Mouse (Mus musculus) gonadal fat pad, adult 2 months (tissue): ENCODE measurements around the gene Mrps14. TPM values are rescaled to one million over a fixed set of nuclear protein-coding genes. Genes with fewer than 3 reads are reported as not detected.

ENCODE experiments used
- DNase-seq: peaks from one replicate; pipeline ENCODE4 v3.0.0-alpha.2; 2012; ENCODE audit warnings: low read depth
- polyA plus RNA-seq: library from polyadenylated mRNA; depleted of rRNA; stranded (reverse); fragments of >200 nt; gene quantifications from 2 replicates; pipeline ENCODE4 v1.2.3, GENCODE M21; 2012; rRNA removed

The Mrps14 gene
- 31.6 and 41.3 TPM in 2 replicates for polyA plus RNA-seq

- DNase-seq, result peak; percentile 98
These were observed at the start of gene Mrps14 for GRCm38 (mm10) chr1:160194529-160195336. Gene Mrps14, plus strand, starts transcription at chr1:160195215.

GRCm38 (mm10) chr1:160145606-160146005, 49.4 kb upstream of the Mrps14 start:
- no peak for DNase-seq

- no peak for DNase-seq
These were observed 47.7 kb upstream of the Mrps14 start for GRCm38 (mm10) chr1:160147274-160147673.

DNA sequence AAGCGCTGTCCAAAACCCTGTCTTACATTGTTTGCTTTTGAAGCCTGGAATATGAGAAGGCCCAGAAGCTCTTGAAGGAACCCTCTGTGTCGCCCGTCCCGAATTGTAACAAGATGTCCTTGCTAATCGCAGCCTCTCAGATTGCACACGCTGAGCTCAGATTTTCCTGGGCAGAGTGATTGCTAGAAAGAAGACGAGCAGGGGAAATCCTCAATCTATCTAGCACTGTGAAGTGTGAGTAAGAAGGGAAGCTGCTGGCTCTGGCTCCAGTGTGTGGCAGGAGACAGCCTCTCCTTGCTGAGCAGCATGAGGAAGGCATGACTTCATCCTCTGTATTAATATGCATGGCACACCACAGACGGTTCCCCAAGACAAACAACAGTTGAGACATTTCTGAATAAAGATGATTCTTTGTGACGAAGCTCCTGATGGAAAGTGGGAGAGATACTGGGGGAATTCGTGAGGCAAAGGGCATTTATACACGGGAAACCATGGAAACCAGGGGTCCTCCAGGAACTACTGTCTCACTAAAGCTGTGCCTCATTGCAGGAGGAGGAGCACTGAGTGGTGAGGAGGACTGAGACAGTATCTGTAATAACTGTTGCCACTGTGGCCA, 45.6 kb upstream of the Mrps14 start:
- no peak for DNase-seq

DNA sequence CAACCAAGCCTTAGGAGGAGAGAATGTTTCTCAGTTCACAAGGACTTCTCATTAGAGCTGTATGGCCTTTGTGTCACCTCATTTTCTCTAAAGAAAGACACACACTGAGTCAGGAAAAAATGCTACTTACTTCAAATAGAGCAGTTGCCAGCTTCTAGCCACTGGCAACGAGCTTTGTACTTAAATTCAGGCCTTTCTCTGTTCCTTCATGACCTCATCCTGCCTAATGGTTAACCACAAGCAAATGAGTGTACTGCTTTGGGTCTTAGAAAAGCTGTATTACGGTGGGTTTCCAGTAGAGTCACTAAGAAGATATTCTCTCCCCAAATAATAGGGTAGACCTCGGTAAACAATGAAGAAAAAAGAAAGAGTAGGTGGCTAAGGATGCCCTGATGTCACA, 44.3 kb upstream of the Mrps14 start:
- no peak for DNase-seq

DNA sequence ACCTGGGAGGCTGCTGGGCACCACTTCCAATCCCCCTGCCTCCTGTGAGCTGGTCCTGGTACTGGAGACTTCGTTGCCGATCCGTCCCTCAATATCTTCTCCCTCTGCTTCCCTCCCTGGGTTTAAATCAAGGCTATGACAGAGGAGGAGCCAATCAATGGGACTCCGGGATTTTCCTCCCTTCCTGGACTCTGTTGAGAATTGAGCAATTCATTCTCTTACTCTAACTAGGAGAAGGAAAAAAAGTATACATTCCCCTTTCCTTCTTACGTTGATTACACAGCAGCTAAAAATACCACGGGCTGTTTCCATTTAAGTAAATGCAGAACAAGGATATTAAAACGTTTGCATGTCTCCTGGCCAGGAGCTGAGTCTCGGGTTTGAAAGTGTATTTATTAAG, 41.5 kb upstream of the Mrps14 start, which contains the start of gene Tnn:
TSS of gene Tnn (minus strand) at position 101 of the 400 bp plus-strand sequence.
- DNase-seq, result no peak

- DNase-seq, result no peak
These were observed 36.8 kb upstream of the Mrps14 start for GRCm38 (mm10) chr1:160158190-160158589.

DNA sequence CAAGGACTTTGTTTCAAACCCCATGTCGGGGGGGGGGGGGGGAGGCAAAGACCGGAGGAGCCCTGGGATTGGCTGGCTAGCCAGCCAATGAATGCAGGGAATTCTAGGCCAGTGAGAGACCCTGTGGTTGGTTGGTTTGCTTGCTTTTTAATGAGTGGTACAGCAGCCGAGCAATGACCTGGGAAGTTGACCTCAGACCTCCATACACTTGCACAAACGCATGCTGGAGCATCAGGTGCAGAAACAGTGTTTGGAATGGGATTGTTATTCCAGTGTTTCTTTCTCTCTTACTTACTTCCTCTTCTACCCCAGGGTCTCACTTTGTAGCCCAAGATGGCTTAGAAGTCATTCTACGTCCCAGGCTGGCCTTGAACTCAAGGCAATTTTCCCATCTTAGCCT, 28.4 kb upstream of the Mrps14 start:
- DNase-seq, result no peak

DNA sequence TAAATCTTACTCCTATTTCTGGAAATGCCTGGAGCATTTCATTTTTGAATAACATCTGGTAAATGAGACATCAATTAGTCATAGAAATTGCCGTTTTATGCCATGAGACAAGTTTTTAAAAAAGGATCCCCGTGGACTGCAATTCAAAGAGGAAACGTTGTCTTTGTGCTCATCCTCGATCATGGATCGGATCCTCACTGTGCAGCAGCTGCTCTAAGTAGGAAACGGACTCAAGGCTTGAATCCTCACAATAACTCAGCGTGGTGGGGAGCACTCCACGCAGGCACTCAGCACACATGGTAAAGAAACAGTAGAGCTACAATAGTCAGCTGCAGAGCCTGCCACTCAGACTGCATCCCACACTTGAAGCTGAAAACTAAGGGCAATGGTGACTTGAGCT, 18.1 kb upstream of the Mrps14 start:
- DNase-seq, result no peak

- no peak for DNase-seq
These were observed 13.8 kb upstream of the Mrps14 start for GRCm38 (mm10) chr1:160181216-160181615.

DNA sequence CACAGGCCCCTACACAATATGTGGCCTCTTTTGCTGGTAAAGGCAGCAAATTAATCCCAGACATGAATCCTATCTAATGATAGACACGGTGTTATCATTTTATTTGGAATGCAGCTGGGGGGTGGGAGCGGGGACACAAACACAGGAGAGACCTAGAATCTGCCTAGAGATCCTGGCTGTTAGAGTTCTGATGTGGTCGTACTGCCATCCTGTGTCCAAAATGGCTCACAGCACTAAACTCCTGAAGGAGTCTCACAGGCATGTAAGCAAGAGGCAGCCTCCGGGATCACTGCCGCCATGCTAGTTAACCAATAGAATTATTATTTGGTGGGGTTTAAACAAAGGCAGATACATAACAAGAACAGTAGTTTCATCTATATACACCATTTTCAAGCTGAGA, 10.5 kb upstream of the Mrps14 start:
- DNase-seq, result no peak

DNA sequence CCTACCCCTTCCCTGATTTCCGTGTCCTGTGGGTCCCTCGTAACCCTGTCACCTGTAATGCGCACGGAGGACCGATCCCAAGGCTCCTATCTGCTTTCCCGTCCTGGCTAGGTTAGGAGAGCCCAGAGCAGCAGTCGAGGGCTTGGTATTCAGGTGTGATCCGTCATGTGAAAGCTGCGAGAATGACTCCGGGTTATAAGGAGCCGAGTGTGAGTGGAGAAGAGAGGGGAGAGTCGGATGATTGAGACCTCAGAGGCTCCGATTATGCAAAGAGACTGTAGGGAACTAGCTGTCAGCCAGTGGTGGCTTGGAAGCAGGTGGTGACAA, 285 bp downstream of the Mrps14 start:
- no peak for DNase-seq

DNA sequence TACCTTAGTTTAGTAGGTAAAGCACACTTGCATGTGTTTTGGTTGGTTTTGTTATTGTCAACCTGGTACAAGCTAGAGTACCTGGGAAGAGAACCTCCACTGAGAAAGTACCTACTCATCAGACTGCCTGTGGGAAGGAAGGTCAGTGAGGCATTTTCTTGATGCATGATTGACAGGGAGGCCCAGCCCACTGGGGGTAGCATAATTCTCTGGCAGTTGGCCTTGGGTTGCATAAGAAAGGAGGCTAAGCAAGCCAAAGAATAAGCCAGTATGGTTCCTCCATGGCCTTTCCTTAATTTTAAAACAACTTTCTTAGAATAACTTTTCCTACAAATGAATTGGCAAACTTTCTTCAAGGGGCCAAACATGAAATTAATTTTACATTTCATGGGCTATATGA, 10.5 kb downstream of the Mrps14 start:
- DNase-seq, result no peak

DNA sequence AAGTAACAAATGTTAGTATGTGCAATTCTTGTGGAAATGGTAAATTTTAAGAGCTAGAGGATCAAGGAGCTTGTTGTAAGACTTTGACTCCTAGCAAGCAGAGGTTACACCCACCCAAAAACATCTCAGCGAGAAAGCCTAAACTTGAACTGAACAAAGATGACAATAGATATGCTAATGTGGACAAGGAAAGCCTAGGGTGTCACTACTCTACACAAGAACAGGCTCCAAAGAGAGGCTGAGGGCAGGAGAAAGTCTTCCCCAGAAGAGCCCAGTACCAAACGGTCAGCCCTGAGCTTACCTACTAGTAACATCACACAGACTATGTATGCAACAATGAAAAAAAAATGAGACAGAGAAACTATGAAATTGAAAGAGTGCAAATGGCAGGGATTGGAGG, 14.8 kb downstream of the Mrps14 start:
- no peak for DNase-seq

GRCm38 (mm10) chr1:160210566-160210965, 15.6 kb downstream of the Mrps14 start:
- no peak for DNase-seq

DNA sequence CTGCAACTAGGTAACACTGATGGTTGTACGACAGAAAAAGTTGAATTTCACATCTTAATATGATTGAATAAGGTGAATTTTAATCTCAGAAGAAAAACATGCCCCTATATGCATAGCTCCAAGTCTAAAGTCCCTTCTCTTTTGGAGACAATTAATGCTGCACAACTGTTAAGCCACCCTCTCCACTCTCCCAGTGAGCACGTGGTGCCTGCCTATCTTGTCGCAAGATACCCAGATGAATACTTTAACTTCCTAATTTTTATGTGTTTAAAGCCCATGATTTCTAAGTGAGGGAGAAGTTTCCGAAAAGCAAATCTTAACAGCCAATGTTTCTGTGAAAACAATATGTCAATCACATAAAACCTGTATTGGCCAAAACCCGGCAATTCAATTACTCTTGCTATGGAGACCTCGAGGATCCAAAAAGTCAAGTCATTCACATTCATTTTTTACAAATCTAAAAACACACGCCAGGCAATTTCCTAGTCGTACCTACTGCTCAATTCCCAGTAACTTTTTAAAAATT, 16.6 kb downstream of the Mrps14 start:
- DNase-seq, result no peak

DNA sequence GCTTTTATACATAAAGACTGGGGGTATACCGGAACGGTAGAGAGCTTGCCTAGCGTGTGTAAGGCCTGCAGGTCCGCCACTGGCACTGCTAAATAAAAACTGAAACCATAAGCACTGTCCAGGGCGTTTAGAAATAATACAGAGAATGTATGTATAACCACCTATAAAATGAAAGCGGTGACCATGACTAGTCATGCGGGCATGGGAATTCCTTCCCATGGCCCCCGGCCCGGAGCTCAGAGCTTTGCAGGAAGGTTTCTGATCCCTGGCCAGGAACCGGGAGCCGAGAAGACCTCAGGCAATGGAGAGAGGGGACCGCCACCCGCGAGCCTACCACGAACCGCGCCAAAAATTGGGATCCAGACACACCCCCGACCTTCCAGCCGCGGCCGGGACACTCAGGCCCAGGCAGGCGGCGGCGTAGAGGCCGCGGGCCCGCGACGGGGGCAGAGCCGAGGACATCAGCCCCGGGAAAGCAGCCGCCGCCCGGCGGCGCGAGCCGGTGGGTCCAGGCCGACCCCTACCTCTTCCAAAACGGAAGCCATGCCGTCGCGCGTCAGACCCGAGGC, 17.2 kb downstream of the Mrps14 start:
- DNase-seq, result no peak

- peak; percentile 83 for DNase-seq
These were observed 18.0 kb downstream of the Mrps14 start, which contains the start of gene Cacybp for GRCm38 (mm10) chr1:160212703-160213669. Gene Cacybp, minus strand, starts transcription at chr1:160212875.

GRCm38 (mm10) chr1:160214171-160214570, 19.2 kb downstream of the Mrps14 start:
- DNase-seq, result no peak

DNA sequence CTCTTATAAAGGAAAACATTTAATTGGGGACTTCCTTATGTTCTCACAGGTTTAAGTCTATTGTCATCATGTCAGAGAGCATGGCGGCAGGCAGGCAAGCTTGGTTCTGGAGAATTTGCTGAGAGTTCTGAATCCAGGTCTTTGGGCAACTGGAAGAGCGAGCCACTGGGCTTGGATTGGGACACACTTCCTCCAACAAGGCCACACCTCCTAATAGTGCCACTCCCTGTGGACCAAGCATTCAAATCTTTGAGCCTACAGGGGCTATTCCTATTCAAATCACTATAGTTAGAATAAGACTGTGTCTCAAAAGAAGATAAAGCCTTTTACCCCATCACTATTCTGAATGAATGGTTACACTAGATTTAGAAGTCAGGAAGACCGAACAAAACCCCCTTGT, 22.9 kb downstream of the Mrps14 start:
- DNase-seq, result no peak

DNA sequence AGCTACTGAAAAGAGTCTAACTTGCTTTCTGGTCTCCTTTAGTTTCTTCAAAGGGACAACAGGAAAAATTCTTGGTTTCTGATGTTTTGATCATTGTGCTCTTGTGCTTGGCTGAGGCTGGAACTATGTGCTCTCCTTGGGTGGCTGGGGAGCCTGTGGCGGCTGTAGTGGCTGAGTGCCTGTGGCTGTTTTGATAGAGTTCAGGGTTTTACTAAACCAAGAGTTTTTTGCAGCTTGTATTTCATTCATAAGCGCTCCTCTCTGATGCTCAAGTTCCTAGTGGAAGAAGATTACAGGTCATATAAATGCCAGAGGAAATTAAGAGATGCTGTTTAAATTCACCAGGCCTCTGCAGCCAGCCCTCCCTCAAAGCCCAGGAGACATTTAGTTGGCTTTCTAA, 29.1 kb downstream of the Mrps14 start:
- DNase-seq, result no peak

DNA sequence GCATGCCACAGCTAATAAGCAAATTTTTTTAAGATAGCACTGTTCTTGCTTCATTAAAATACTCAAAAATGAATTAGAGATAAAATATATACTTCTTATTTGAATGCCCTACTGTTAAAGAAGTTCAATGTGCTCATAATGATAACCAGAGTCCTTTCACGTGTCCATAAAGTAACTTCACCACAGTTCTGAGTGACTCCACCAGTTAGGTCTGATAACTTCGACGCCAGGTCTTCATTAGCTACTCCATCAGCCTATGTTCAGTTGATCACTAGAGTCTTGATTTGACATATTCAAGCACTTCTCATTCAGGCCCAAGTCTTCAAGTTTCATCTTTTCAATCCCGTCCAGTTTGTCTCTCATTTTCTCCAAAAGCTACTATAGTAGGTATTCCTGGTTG, 32.2 kb downstream of the Mrps14 start:
- no peak for DNase-seq
